Mouse (Mus musculus) midbrain, embryonic 11.5 days (tissue): ENCODE measurements around the gene Pla2g5. TPM values are rescaled to one million over a fixed set of nuclear protein-coding genes. Genes with fewer than 3 reads are reported as not detected.

Source experiments
- ATAC-seq: fragments of 200-750 bp; cut with Nextera tagmentation; 2 replicates; pipeline ENCODE4 v1.8.0; 2017; ENCODE audit warnings: moderate TSS enrichment, moderate library complexity; ENCODE audit not compliant: low FRiP score
- DNase-seq: peaks from one replicate; pipeline ENCODE4 v3.0.0; 2015; ENCODE audit warnings: low spot score; ENCODE audit errors: missing footprints
- H3K27ac ChIP-seq: fragments of 300-500 bp; sonication (generic); 2 replicates; pipeline ENCODE4 v1.5.1; 2014; ENCODE audit warnings: low read depth, low read length
- H3K27me3 ChIP-seq: fragments of 300-500 bp; sonication (generic); 2 replicates; pipeline ENCODE4 v1.6.1; 2014; ENCODE audit warnings: mild to moderate bottlenecking, low read length, moderate library complexity, mixed read lengths; ENCODE audit not compliant: control insufficient read depth, insufficient read depth
- H3K36me3 ChIP-seq: fragments of 300-500 bp; sonication (generic); 2 replicates; pipeline ENCODE4 v1.6.1; 2014; ENCODE audit warnings: mild to moderate bottlenecking, low read length, moderate library complexity, mixed read lengths; ENCODE audit not compliant: control insufficient read depth, insufficient read depth
- H3K4me1 ChIP-seq: fragments of 300-500 bp; sonication (generic); 2 replicates; pipeline ENCODE4 v1.6.1; 2014; ENCODE audit warnings: low read length; ENCODE audit not compliant: control insufficient read depth, insufficient read depth
- H3K4me2 ChIP-seq: fragments of 300-500 bp; sonication (generic); 2 replicates; pipeline ENCODE4 v1.6.1; 2014; ENCODE audit warnings: mild to moderate bottlenecking, moderate library complexity
- H3K4me3 ChIP-seq: fragments of 300-500 bp; sonication (generic); 2 replicates; pipeline ENCODE4 v1.5.1; 2014; ENCODE audit warnings: low read depth, low read length
- H3K9ac ChIP-seq: fragments of 300-500 bp; sonication (generic); 2 replicates; pipeline ENCODE4 v1.6.1; 2014; ENCODE audit warnings: low read length
- H3K9me3 ChIP-seq: fragments of 300-500 bp; sonication (generic); 2 replicates; pipeline ENCODE4 v1.6.1; 2016; ENCODE audit warnings: low read length; ENCODE audit not compliant: control insufficient read depth
- WGBS: fragments of 180-500 bp; shearing (Covaris S2); extraction: QIAGEN DNeasy Blood & Tissue Kit; methylation state at CpG from one replicate; pipeline ENCODE4 v1.1.7; 2014; 5-methylcytosine and 5-hydroxymethylcytosine counted together
- polyA plus RNA-seq: library from polyadenylated mRNA; unstranded; fragments of >200 nt; fragmentation: Nextera tagmentation; extraction: Ambion mirVana; gene quantifications from 2 replicates; pipeline ENCODE4 v1.2.1, GENCODE M21; 2014

The Pla2g5 gene
- polyA plus RNA-seq, 1 experiment from 2014 or later, result not detected

GRCm38 (mm10) chr4:138865991-138866390, 2.7 kb upstream of the Pla2g5 start:
- Histone ChIP-seq H3K36me3 (no peaks in the 10 kb centered on the region), H3K4me3 (no peak overlapping the region), H3K4me1 (no peaks in the 10 kb centered on the region), H3K27ac (no peak overlapping the region), H3K4me2 (no peak overlapping the region), H3K27me3 (no peaks in the 10 kb centered on the region), H3K9ac (no peak overlapping the region), H3K9me3 (no peaks in the 10 kb centered on the region)
- 75% methylated on average over 6 of the region's 6 CpGs for WGBS
- DNase-seq (no peak), ATAC-seq (no peak)

DNA sequence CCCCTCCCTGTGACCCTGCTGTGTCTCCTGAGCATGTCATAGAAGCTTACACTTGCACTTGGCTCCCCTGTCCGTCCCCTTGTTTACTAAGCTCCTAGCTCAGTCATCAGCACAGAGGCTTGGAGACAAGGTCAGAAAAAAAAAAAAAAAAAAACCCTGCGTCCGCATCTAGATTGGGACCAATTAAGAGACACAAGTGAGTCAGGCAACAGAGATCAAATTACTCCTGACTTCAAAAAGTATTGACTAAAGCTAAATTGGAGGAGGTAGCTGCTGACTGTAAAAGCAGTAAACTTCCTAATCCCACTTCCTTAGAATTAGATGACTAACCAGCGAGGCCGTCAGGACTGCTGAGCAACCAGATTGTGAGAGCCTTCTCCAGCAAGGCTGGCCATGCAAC, 1.8 kb upstream of the Pla2g5 start:
- ATAC-seq (no peak), DNase-seq (no peak)
- Histone ChIP-seq H3K9ac (no peak overlapping the region), H3K36me3 (no peaks in the 10 kb centered on the region), H3K9me3 (no peaks in the 10 kb centered on the region), H3K27me3 (no peaks in the 10 kb centered on the region), H3K4me2 (no peak overlapping the region), H3K4me1 (no peaks in the 10 kb centered on the region), H3K27ac (no peak overlapping the region), H3K4me3 (no peak overlapping the region)
- WGBS, result 70% methylated on average over 5 of the region's 5 CpGs

DNA sequence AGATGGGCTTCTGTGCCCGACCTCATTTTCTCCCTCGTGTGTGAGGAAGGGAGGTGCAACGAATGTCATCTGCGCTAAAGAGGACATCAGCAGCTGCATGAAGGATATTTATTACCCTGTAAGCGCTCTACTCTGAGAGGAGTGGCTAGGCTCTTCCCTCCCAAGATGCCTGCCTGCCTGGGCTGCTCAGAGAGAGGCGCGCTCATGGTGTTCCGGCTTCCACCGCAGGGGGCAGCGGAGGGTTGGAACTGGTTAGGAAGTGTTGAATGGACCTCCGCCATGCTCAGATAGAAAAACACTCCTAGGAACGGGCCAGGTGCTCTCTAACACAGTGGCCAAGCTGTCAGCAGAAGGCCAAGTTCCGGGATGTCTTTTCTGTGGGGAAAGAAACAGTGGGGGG, 3.6 kb downstream of the Pla2g5 start:
- peak; percentile 99 for DNase-seq
- WGBS, result 6% methylated on average over 13 of the region's 13 CpGs
- Histone ChIP-seq H3K4me1 (no peaks in the 10 kb centered on the region), H3K4me3 (peak overlapping the region; percentile 23), H3K36me3 (no peaks in the 10 kb centered on the region), H3K9ac (peak overlapping the region; percentile 29; the same call in 1 of the 2 replicates), H3K4me2 (peak overlapping the region; percentile 48), H3K27ac (no peak overlapping the region), H3K9me3 (no peaks in the 10 kb centered on the region), H3K27me3 (no peaks in the 10 kb centered on the region)
- ATAC-seq, result peak; percentile 81

GRCm38 (mm10) chr4:138859245-138859644, 4.0 kb downstream of the Pla2g5 start:
- ATAC-seq (no peak), DNase-seq (peak; percentile 92)
- Histone ChIP-seq H3K4me2 (peak overlapping the region; percentile 48), H3K27me3 (no peaks in the 10 kb centered on the region), H3K9me3 (no peaks in the 10 kb centered on the region), H3K4me3 (peak overlapping the region; percentile 23), H3K36me3 (no peaks in the 10 kb centered on the region), H3K4me1 (no peaks in the 10 kb centered on the region), H3K27ac (no peak overlapping the region), H3K9ac (peak overlapping the region; percentile 29; the same call in 1 of the 2 replicates)
- WGBS, result 10% methylated on average over 9 of the region's 9 CpGs

DNA sequence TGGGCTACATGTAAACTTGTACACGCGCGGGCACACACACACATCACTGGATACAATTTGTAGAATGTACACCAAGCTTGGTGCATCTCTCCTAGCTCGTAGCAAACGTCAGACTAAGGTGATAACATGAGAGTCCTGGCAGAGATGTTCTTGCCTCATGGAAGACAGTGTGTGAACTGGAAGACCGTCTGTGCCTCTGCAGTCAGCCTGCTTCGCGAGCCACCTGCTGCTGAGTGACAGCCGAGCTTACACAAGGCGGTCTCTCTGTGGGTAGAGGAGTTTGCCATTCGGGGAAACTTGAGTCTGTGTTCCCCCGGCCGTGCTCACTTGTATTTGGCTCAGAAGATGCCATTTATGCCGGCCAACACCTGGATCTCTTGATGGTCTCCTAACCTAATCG, 4.8 kb downstream of the Pla2g5 start:
- Histone ChIP-seq H3K36me3 (no peaks in the 10 kb centered on the region), H3K9me3 (no peaks in the 10 kb centered on the region), H3K4me2 (no peak overlapping the region), H3K9ac (no peak overlapping the region), H3K4me1 (no peaks in the 10 kb centered on the region), H3K27me3 (no peaks in the 10 kb centered on the region), H3K4me3 (no peak overlapping the region), H3K27ac (no peak overlapping the region)
- ATAC-seq (no peak), DNase-seq (no peak)
- 85% methylated on average over 15 of the region's 15 CpGs for WGBS

DNA sequence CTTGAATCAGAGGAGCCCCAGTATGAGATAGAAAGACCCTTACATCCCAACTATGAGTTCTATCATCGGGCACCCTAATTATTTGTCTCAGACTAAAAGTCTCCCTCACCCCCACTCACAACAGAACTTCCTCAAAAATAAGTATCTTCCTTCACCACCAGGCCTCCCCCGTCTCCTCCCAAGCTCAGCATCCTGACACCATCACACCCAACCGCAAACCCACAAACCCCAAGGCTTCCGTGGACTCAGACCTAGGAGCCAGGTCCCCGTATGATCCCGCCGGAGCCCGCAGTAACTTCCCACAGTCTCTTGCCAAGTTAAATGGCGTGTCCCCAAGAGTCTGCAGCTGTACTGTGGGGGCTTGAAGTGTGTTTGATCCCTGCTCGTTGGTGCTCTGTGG, 5.7 kb downstream of the Pla2g5 start:
- Histone ChIP-seq H3K27ac (no peak overlapping the region), H3K4me1 (no peaks in the 10 kb centered on the region), H3K9ac (no peak overlapping the region), H3K27me3 (no peaks in the 10 kb centered on the region), H3K36me3 (no peaks in the 10 kb centered on the region), H3K4me2 (no peak overlapping the region), H3K4me3 (no peak overlapping the region), H3K9me3 (no peaks in the 10 kb centered on the region)
- WGBS, result 90% methylated on average over 10 of the region's 10 CpGs
- no peak for DNase-seq
- no peak for ATAC-seq

DNA sequence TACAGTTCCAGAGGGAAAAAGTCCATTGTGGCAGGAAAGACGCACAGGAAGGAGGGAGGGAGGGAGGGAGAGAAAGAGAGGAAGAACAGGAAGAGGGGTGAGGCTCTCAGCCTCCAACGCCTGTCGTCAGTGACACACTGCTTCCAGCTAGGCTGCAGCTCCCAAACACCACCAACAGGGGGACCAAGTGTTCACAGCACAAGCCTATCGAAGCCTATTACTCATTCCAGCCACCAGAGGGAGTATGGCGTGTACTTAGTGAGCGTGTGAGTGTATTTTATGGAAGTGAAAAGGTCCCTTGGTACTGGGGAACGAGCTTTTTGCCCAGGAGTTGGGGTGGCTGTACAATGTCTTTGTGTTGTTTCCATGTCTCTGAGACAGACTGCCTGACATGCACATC, 6.8 kb downstream of the Pla2g5 start:
- Histone ChIP-seq H3K9ac (no peak overlapping the region), H3K27me3 (no peaks in the 10 kb centered on the region), H3K4me3 (no peak overlapping the region), H3K4me2 (no peak overlapping the region), H3K4me1 (no peaks in the 10 kb centered on the region), H3K9me3 (no peaks in the 10 kb centered on the region), H3K36me3 (no peaks in the 10 kb centered on the region), H3K27ac (no peak overlapping the region)
- 39% methylated on average over 7 of the region's 7 CpGs for WGBS
- DNase-seq, result peak; percentile 95
- no peak for ATAC-seq

DNA sequence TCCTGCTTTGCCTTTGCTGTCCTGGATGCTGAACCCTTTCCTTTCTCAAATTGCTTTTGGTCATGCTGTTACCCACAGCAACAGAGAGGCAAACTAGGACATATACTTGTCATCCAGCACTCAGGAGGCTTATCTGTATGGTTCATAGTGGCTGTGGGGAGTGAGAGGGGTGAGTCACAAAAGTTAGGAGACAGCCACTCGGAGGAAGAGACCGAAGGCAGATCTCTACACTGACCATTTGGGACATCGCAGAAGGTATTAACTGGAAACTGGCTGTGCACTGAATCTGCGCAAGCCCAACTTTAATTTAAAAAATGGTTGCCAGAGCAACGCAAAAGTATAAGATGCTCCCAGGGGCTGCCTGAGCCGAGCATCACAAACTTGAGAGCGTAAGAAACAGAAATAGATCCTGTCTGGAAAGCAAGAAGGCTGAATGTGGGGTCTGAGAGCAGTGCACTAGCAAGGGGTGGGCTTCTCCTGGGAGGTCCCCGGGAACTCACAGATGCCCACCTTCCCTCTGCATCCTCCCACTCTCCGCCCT, 8.1 kb downstream of the Pla2g5 start:
- Histone ChIP-seq H3K4me3 (no peak overlapping the region), H3K27me3 (no peaks in the 10 kb centered on the region), H3K9me3 (no peaks in the 10 kb centered on the region), H3K4me2 (no peak overlapping the region), H3K36me3 (no peaks in the 10 kb centered on the region), H3K27ac (no peak overlapping the region), H3K4me1 (no peaks in the 10 kb centered on the region), H3K9ac (no peak overlapping the region; the same call in 1 of the 2 replicates)
- WGBS, result 90% methylated on average over 9 of the region's 9 CpGs
- no peak for ATAC-seq
- DNase-seq, result no peak

DNA sequence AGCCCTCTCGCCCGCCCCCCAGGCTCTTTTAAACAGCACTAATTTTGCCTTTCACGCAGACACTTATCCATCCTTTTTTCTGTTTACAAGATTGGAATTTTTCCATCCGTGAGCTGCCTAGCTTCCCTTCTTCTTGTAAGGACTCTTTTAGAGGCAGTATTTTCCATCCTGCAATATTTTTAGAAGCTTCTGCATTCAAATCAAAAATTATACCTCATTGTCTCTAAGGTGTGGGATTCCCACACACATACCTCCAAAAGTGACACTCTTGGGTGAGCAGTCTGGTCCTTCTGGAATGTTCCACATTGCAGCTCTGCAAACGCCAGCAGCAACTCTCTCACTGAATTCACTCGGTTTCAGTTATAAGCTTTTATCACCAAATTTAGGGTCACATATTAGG, 10.3 kb downstream of the Pla2g5 start:
- no peaks in the 10 kb centered on the region for H3K4me1 ChIP-seq
- 82% methylated on average over 6 of the region's 6 CpGs for WGBS
- no peaks in the 10 kb centered on the region for H3K36me3 ChIP-seq
- ATAC-seq (no peak), DNase-seq (no peak)
- H3K27ac ChIP-seq, result no peak overlapping the region
- no peak overlapping the region for H3K9ac ChIP-seq
- no peak overlapping the region for H3K4me3 ChIP-seq
- H3K4me2 ChIP-seq, result no peak overlapping the region
- no peaks in the 10 kb centered on the region for H3K27me3 ChIP-seq
- no peaks in the 10 kb centered on the region for H3K9me3 ChIP-seq
